ENCODE assay signal across 17 mouse cellular contexts in genomic region chr16:6350256-6350655, GRCm38 (mm10).
DNase-seq lines count a peak whose midpoint lies in the region; ATAC-seq lines count a peak whose summit lies in the region.
"Had no signal": no experiment of that assay in that cellular context is flagged by ENCODE, and none has a peak within 500 bp of the region (broad histone marks: within the 10 kb centered on the region; RNA-seq: fewer than 3 reads in every experiment).

No protein-coding gene starts in this region.

- no peak for DNase-seq in forebrain, embryonic 14.5 days (ENCODE audit: low spot score)
- no peak for DNase-seq in forebrain, embryonic 10.5 days (ENCODE audit: extremely low spot score, low spot score)
- DNase-seq in midbrain, embryonic 14.5 days: no peak
- no peak for DNase-seq in midbrain, embryonic 10.5 days (ENCODE audit: low spot score)
- no peak for DNase-seq in ovary, postnatal 14 days (ENCODE audit: low spot score)
- DNase-seq: gastrocnemius, postnatal 14 days; lung, adult 2 months; lung, postnatal 36 days; retina, postnatal 1 day; right cerebral cortex, postnatal 4 days; thymus, postnatal 14 days had no signal

- peak overlapping the region; percentile 47; the same call in 1 of the 2 replicates for H3K4me3 ChIP-seq in forebrain, embryonic 14.5 days (ENCODE audit: low read depth, low read length)
- no peak overlapping the region for H3K4me3 ChIP-seq in forebrain, embryonic 10.5 days
- H3K4me3 ChIP-seq in midbrain, embryonic 14.5 days (replicated peaks; ENCODE audit: low read depth, low read length): no peak overlapping the region; the same call in 1 of the 2 replicates
- H3K4me3 ChIP-seq in midbrain, embryonic 10.5 days: no peak overlapping the region
- peak overlapping the region; percentile 53 for H3K4me3 ChIP-seq in hindbrain, embryonic 16.5 days (ENCODE audit: low read length)
- no peak overlapping the region for H3K4me3 ChIP-seq in intestine, embryonic 16.5 days (ENCODE audit: low read length)
- H3K4me3 ChIP-seq: embryonic facial prominence, embryonic 10.5 days; kidney, embryonic 15.5 days; limb, embryonic 10.5 days had no signal

- H3K27me3 ChIP-seq in forebrain, embryonic 14.5 days (replicated peaks; ENCODE audit: control insufficient read depth, insufficient read depth, low read length): no peaks in the 10 kb centered on the region
- H3K27me3 ChIP-seq in forebrain, embryonic 10.5 days (ENCODE audit: poor library complexity, severe bottlenecking): peaks cover 53% of the 10 kb centered on the region
- peaks cover 8% of the 10 kb centered on the region for H3K27me3 ChIP-seq in midbrain, embryonic 14.5 days (ENCODE audit: control insufficient read depth, insufficient read depth, low read length)
- peaks cover 47% of the 10 kb centered on the region for H3K27me3 ChIP-seq in midbrain, embryonic 10.5 days (ENCODE audit: low read depth, poor library complexity, severe bottlenecking)
- H3K27me3 ChIP-seq in hindbrain, embryonic 16.5 days (replicated peaks; ENCODE audit: control insufficient read depth, insufficient read depth, low read length): no peaks in the 10 kb centered on the region
- H3K27me3 ChIP-seq in intestine, embryonic 16.5 days (replicated peaks; ENCODE audit: control insufficient read depth, insufficient read depth, low read length): peaks cover 26% of the 10 kb centered on the region

- no peaks in the 10 kb centered on the region for H3K36me3 ChIP-seq in forebrain, embryonic 14.5 days (ENCODE audit: control insufficient read depth, insufficient read depth, low read length)
- H3K36me3 ChIP-seq in forebrain, embryonic 10.5 days (replicated peaks): no peaks in the 10 kb centered on the region
- no peaks in the 10 kb centered on the region for H3K36me3 ChIP-seq in midbrain, embryonic 14.5 days (ENCODE audit: control insufficient read depth, insufficient read depth, low read length)
- H3K36me3 ChIP-seq in midbrain, embryonic 10.5 days: no peaks in the 10 kb centered on the region
- H3K36me3 ChIP-seq in hindbrain, embryonic 16.5 days (ENCODE audit: control insufficient read depth, insufficient read depth, low read length): no peaks in the 10 kb centered on the region
- no peaks in the 10 kb centered on the region for H3K36me3 ChIP-seq in intestine, embryonic 16.5 days (ENCODE audit: control insufficient read depth, insufficient read depth, low read length)
- H3K36me3 ChIP-seq: embryonic facial prominence, embryonic 10.5 days; kidney, embryonic 15.5 days; limb, embryonic 10.5 days had no signal

- H3K4me1 ChIP-seq in forebrain, embryonic 14.5 days (ENCODE audit: control insufficient read depth, insufficient read depth, low read length): peaks cover 4% of the 10 kb centered on the region; the same call in 1 of the 2 replicates
- H3K4me1 ChIP-seq in forebrain, embryonic 10.5 days: peaks cover 17% of the 10 kb centered on the region
- peaks cover 15% of the 10 kb centered on the region for H3K4me1 ChIP-seq in midbrain, embryonic 14.5 days (ENCODE audit: control insufficient read depth, insufficient read depth, low read length)
- H3K4me1 ChIP-seq in midbrain, embryonic 10.5 days: peaks cover 18% of the 10 kb centered on the region
- peaks cover 8% of the 10 kb centered on the region for H3K4me1 ChIP-seq in hindbrain, embryonic 16.5 days (ENCODE audit: control insufficient read depth, insufficient read depth, low read depth, low read length)
- no peaks in the 10 kb centered on the region; the same call in 1 of the 2 replicates for H3K4me1 ChIP-seq in intestine, embryonic 16.5 days (ENCODE audit: control insufficient read depth, insufficient read depth, low read length)

- no peaks in the 10 kb centered on the region for H3K9me3 ChIP-seq in forebrain, embryonic 14.5 days (replicated peaks; ENCODE audit: control insufficient read depth, low read length)
- no peaks in the 10 kb centered on the region for H3K9me3 ChIP-seq in forebrain, embryonic 10.5 days
- no peaks in the 10 kb centered on the region for H3K9me3 ChIP-seq in midbrain, embryonic 14.5 days (ENCODE audit: control insufficient read depth, low read length)
- H3K9me3 ChIP-seq in midbrain, embryonic 10.5 days (replicated peaks): no peaks in the 10 kb centered on the region
- no peaks in the 10 kb centered on the region for H3K9me3 ChIP-seq in hindbrain, embryonic 16.5 days (ENCODE audit: control insufficient read depth, low read length)
- no peaks in the 10 kb centered on the region for H3K9me3 ChIP-seq in intestine, embryonic 16.5 days (ENCODE audit: control insufficient read depth, low read length)
- H3K9me3 ChIP-seq: embryonic facial prominence, embryonic 10.5 days; kidney, embryonic 15.5 days; limb, embryonic 10.5 days had no signal

- WGBS in forebrain, embryonic 14.5 days: 87% methylated on average over 11 of the region's 11 CpGs
- 87% methylated on average over 11 of the region's 11 CpGs for WGBS in forebrain, embryonic 10.5 days
- WGBS in midbrain, embryonic 14.5 days: 92% methylated on average over 11 of the region's 11 CpGs
- WGBS in midbrain, embryonic 10.5 days: 91% methylated on average over 11 of the region's 11 CpGs
- WGBS in hindbrain, embryonic 16.5 days: 82% methylated on average over 11 of the region's 11 CpGs
- 82% methylated on average over 11 of the region's 11 CpGs for WGBS in intestine, embryonic 16.5 days

- ATAC-seq in forebrain, embryonic 14.5 days: no peak
- ATAC-seq in midbrain, embryonic 14.5 days (ENCODE audit: low FRiP score, low TSS enrichment): no peak
- no peak for ATAC-seq in hindbrain, embryonic 16.5 days
- no peak for ATAC-seq in intestine, embryonic 16.5 days

- no peak overlapping the region for H3K27ac ChIP-seq in forebrain, embryonic 14.5 days (ENCODE audit: low read depth, low read length)
- H3K27ac ChIP-seq in forebrain, embryonic 10.5 days: no peak overlapping the region
- no peak overlapping the region for H3K27ac ChIP-seq in midbrain, embryonic 14.5 days (replicated peaks; ENCODE audit: low read depth, low read length)
- H3K27ac ChIP-seq in midbrain, embryonic 10.5 days (replicated peaks): no peak overlapping the region
- no peak overlapping the region for H3K27ac ChIP-seq in hindbrain, embryonic 16.5 days (ENCODE audit: low read depth, low read length)
- no peak overlapping the region for H3K27ac ChIP-seq in intestine, embryonic 16.5 days (ENCODE audit: low read length)
- H3K27ac ChIP-seq: embryonic facial prominence, embryonic 10.5 days; kidney, embryonic 15.5 days; limb, embryonic 10.5 days had no signal

- peak overlapping the region; percentile 73 for H3K4me2 ChIP-seq in forebrain, embryonic 14.5 days (ENCODE audit: low read length)
- H3K4me2 ChIP-seq in midbrain, embryonic 14.5 days (ENCODE audit: low read length): peak overlapping the region; percentile 74
- peak overlapping the region; percentile 71 for H3K4me2 ChIP-seq in hindbrain, embryonic 16.5 days (ENCODE audit: low read length)
- H3K4me2 ChIP-seq in intestine, embryonic 16.5 days (ENCODE audit: low read depth, low read length): no peak overlapping the region
- H3K4me2 ChIP-seq: kidney, embryonic 15.5 days; liver, embryonic 11.5 days had no signal

- no peak overlapping the region for H3K9ac ChIP-seq in forebrain, embryonic 14.5 days (ENCODE audit: low read length)
- no peak overlapping the region for H3K9ac ChIP-seq in midbrain, embryonic 14.5 days (replicated peaks; ENCODE audit: low read length)
- H3K9ac ChIP-seq in hindbrain, embryonic 16.5 days (ENCODE audit: low read depth, low read length): peak overlapping the region; percentile 28; the same call in 1 of the 2 replicates
- H3K9ac ChIP-seq in intestine, embryonic 16.5 days (ENCODE audit: low read depth, low read length): no peak overlapping the region
- H3K9ac ChIP-seq: kidney, embryonic 15.5 days had no signal

Comparison
In these comparisons a context has a peak if more than half of its experiments do, and no peak if none do; other contexts are left out.
1. H3K4me3 ChIP-seq: peak in forebrain, embryonic 14.5 days (single experiment) and hindbrain, embryonic 16.5 days (single experiment); none in forebrain, embryonic 10.5 days (single experiment), midbrain, embryonic 14.5 days (single experiment), midbrain, embryonic 10.5 days (single experiment) and intestine, embryonic 16.5 days (single experiment).